Mouse (Mus musculus): Measurements from ENCODE around the gene Enkur.
"Not testable (repeated sequence)": the region's sequence is repeated elsewhere in the genome, so short reads cannot be mapped to it uniquely, and the experiment has no call there.

Gene Enkur

DNA sequence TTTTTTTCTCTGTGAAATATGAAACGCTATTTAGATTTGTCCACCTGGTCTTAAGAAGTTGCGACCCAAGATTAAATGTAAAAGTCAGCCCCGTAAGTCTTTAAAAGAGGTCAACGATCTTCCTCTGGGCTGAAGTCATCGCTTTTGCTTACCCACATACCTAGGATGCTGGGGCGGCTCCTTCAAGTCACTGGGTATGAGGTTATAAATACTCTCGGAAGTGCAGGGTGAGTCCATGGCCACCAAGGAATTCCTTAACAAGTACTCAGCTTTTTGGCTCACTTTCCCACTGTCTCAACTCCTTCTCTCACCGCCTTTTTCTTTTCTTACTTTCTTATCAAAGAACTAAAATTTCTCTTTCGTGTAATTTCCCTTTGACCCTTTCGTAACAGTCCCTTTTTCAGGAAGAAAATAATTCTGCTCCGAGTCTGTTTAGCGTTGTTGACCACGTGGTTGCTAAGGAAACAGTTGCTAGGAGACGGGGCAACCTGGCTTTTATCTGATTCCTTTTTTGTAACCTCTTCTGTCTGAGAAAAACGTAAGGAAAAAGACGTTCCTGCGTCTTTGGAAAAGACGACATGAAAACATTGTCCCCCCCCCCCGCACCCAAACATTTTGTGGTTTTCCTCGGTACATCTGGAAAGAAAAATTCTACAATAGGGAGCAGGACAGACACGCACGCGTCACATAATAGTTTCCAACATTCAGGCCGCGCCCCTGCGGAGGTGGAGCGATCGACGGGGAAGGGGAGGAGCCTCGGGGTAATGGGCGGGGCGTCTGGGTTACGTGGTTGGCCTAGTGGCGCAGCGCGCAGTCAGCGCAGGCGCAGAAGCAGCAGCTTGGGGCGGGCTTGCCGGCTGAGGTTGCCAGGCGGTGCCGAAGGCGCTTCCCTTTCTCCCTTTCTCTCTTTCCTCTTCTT, at the start of gene Enkur, which contains the start of gene Thnsl1:
TSS of gene Enkur (minus strand) at position 454 of the 919 bp plus-strand sequence.
TSS of gene Thnsl1 (plus strand) at position 813 of the 919 bp plus-strand sequence.
- DNase-seq, result peak; percentile 99

DNA sequence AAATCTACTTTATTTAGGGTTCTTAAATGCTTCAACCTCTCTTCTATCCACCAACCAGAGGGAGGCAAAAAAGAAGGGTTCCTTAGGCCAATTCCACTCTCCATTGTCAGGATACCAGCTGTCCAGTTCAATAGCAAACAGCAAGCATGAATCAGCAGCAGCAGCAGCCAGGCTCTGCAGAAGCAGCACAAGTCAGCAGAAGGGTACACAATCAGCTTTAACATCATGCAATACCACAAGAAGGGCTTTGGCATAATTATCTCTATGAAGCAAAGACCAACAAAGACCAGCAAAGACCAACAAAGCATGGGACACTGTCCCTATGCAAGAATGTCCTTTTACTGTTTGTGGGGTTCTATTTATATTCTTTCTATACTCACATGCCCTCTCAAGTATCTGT, 49.1 kb upstream of the Enkur start:
- DNase-seq, result no peak

DNA sequence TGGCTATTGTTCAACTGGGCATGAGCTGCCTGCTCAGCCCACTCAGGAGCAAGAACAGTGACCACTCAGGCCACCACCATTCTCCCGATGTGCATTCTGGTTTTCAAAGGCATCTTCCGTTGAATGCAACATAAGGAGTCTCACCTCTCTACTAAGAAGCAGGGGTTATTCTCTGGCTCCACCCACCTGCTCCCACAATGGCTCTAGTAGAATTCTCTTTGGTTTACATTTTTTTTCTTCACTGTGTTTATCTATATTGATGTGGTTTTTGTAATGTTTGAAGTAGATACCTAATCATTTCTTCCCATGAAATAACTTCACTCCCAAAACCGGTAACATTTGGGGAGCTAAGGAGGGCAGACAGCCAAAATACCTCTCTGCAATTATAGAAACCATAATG, 48.5 kb upstream of the Enkur start:
- no peak for DNase-seq

- DNase-seq, result no peak
Measured at GRCm38 (mm10) chr2:21245477-21246102, 40.4 kb upstream of the Enkur start.

GRCm38 (mm10) chr2:21244986-21245385, 39.8 kb upstream of the Enkur start:
- DNase-seq, result no peak

GRCm38 (mm10) chr2:21244104-21244503, 38.9 kb upstream of the Enkur start:
- not testable (repeated sequence) for DNase-seq

GRCm38 (mm10) chr2:21236846-21237245, 31.7 kb upstream of the Enkur start:
- DNase-seq, result no peak

DNA sequence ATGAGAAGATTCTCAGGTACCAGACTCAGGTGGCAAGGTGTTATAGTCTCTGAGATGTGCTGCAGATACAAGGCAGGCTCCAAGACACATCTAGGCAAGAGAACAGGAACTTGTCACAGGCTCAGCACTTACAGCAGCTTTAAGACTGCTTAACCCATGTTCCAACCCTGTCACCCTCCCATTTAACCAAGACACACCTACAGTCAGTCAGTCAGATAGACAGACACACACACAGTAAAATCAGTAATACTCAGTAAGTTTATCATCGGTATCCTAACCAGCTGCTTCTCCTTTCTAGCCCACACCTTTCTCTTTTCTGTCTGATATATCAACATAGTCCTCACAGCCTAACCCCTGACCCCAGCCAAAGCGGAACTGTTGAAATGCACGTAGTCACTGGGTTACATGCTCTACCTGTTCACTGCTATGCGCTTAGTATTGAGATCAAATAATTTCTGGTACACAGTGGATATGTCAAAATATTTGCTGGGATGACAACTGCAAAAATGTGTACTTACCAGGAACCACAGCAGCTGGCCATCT, 30.8 kb upstream of the Enkur start:
- DNase-seq, result no peak

DNA sequence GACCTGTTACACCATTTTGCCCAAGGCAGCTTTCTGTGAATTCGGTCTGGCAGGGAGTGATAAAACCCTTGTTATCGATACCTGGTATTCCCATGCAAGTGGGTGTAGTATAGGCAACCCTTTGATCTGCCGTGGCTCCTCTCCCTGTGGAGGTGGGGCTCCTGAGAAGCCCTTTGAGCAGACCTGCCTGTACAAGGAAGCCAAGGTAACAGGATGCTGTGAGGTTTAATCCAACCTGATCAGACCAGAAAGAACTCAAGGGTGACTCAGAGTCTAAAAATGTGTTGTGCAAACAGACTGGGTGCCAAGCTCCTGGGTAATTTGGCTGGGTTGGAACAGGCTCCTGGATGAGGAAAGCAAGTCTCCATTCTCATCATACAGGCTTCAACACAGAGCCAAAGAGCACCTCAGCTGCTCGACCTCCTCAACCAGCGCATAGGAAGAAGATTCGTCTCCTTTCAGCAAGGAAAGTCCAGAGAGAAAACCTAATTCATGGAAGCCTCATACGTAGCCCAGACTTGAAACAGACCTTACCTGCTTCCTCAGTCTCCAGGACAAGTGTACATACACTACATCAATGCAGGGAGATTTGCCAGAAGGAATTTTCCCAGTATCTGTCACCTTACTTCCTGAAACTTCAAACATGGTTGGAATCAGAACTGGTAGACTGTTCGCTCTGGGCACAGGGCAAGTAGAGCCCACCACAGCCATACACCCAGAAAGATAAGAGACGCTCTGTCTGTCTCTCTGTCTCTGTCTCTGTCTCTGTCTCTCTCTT, 29.9 kb upstream of the Enkur start:
- no peak for DNase-seq

DNA sequence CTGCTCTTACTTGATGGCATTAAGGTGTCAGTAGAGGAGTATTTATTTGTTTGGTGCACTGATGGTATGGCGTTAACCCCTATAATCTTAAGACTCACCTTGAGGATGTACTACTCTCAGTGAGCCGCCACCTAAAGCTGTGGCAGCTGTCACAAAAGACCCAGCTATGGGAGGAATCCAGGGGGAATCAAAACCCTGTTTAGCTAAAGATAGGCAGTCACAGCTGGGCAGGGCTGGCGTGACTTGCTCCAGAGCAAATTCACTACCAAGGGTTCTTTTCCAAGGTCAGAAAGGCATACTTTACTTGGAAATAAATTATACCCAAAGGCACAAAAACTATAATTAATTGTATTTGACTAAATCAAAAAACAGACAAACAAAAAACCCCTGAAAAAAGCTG, 26.0 kb upstream of the Enkur start:
- DNase-seq, result no peak

GRCm38 (mm10) chr2:21230276-21230675, 25.1 kb upstream of the Enkur start:
- peak; percentile 13 for DNase-seq

GRCm38 (mm10) chr2:21222453-21223384, 17.6 kb upstream of the Enkur start:
- peak; percentile 23 for DNase-seq

GRCm38 (mm10) chr2:21215284-21215683, 10.1 kb upstream of the Enkur start:
- DNase-seq, result no peak

DNA sequence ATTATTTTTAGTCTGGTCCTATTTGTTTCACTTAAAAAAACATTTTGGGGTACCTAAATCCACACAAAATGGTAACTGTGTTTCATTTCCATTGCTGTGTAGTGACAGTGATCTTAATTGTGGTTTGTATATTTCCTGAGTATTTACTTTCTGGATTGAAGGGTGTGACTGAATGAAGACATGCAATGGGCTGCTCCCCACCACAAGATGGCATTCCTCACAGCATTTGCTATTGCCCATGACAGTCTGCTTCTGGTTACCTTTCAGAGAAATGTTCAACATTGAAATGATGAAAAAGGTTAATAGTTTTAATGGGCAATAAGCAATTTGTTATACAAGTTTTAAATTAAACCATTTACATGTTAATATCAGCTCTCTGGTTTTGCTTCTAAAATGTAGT, 9.2 kb upstream of the Enkur start:
- no peak for DNase-seq

- no peak for DNase-seq
Measured at GRCm38 (mm10) chr2:21211361-21211760, 6.2 kb upstream of the Enkur start.

DNA sequence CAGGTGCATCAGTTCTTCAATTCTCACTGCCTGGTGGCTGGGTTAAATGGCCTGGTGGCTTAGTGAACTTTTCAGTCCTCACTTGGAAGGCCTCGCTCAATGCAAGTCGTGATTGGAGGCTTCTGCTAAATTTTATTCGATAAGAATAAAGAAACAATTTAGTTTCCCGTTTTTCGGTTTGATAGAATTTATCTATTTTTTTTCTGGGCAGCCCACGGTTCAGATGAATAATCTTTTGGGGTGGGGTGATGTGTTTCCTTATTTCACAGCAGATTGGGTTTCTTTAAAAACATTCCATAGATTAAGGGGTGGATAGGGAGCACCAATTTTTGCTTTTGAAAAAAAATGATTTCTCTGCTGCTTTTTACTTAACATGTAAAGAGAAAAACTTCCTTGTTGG, 1.1 kb upstream of the Enkur start:
- no peak for DNase-seq

DNA sequence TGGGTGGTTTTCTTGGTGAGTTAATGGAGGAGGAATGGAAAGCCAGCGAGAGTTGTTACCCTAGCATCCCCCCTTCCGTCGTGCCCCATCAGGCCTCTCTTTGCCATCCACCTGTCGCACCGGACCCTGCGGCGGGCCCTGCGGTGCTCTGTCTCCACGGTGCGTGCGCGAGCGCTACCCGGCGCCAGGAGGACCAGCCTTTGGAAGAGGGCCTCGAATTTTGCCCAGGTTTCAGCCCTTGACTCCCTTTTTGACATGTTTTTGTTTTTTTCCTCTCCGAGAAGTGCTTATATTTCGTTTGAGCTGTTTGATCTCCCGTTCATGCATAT, 630 bp upstream of the Enkur start:
- no peak for DNase-seq

GRCm38 (mm10) chr2:21202754-21203153, 2.4 kb downstream of the Enkur start:
- no peak for DNase-seq

DNA sequence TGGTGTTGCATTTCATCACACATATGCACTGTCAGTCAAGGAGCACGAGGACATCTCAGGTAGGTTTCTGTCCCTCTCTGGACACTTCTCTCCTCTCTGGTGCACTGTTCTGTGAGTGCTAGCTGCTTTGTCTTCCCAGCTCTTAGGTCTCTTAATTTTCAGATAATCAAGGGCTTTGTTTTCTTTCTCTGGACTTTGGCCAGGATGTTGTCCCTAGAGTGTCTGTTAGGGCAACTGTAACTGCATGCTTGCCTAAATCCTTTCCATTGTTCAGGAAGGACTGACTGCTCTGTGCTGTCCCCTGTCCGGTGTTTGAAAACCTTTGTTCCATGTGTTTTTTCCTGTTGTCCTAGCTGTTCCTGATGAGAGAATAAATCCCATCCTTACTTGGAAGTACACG, 6.1 kb downstream of the Enkur start:
- DNase-seq, result no peak

DNA sequence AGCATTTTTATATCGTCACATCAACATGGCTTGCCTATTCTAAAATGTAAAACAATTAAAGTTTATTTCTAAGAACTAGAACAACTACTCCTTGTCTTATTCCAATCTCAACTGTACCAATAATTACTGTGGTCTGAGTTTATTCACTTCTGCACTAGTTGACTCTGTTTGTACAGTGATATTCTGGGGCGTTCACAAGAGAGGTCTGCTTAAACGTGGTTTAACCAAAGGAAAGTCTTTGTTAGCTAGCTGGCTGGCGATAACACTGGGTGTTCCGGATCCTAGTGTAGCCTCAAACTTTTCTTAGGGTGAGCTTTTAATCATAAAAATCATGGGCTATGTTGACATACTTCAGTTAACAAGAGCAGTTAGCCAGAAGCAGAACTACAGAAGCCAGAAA, 9.9 kb downstream of the Enkur start:
- DNase-seq, result no peak

DNA sequence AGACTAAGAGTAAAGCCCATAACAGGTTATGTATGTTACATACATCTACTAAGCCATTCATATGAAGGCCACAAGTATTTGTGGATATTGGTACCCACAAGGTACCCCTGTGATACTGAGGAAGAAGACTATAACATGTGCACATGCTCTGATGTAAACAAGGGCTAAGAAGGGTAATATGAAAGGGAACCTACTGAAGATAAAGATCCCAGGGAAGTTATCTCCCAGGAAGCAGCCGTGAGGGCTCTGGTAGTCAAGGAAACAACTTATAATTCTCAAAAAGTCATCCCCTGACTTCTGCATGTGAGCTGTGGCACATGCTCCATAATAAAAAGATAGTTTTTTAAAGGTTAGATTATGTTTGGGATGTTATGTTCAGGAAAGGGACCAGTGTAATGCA, 13.9 kb downstream of the Enkur start:
- DNase-seq, result no peak

- DNase-seq, result no peak
Measured at GRCm38 (mm10) chr2:21188610-21189009, 16.6 kb downstream of the Enkur start.
